Mouse (Mus musculus) intestine, embryonic 15.5 days (tissue): ENCODE measurements at regions not wholly inside any gene's neighbourhood (a gene's known extent, or its start where the extent isn't known, plus 50 kb on each side); places are given as distances from the start of the nearest gene placed in this dataset.

Experiments
- ATAC-seq: fragments of 200-750 bp; cut with Nextera tagmentation; 2 replicates; pipeline ENCODE4 v1.8.0; 2017; ENCODE audit warnings: moderate TSS enrichment, moderate library complexity
- H3K27ac ChIP-seq: fragments of 300-500 bp; sonication (generic); 2 replicates; pipeline ENCODE4 v1.5.1; 2015; ENCODE audit warnings: mild to moderate bottlenecking, inconsistent platforms
- H3K27me3 ChIP-seq: fragments of 300-500 bp; sonication (generic); replicated peaks from 2 replicates; pipeline ENCODE4 v1.6.1; 2015; ENCODE audit warnings: inconsistent platforms
- H3K36me3 ChIP-seq: fragments of 300-500 bp; sonication (generic); 2 replicates; pipeline ENCODE4 v1.6.1; 2015; ENCODE audit warnings: inconsistent platforms
- H3K4me1 ChIP-seq: fragments of 300-500 bp; sonication (generic); replicated peaks from 2 replicates; pipeline ENCODE4 v1.6.1; 2015; ENCODE audit warnings: inconsistent platforms
- H3K4me2 ChIP-seq: fragments of 300-500 bp; sonication (generic); replicated peaks from 2 replicates; pipeline ENCODE4 v1.6.1; 2015; ENCODE audit warnings: mild to moderate bottlenecking, inconsistent platforms
- H3K4me3 ChIP-seq: fragments of 300-500 bp; sonication (generic); replicated peaks from 2 replicates; pipeline ENCODE4 v1.5.1; 2015; ENCODE audit warnings: inconsistent platforms
- H3K9ac ChIP-seq: fragments of 300-500 bp; sonication (generic); 2 replicates; pipeline ENCODE4 v1.6.1; 2015; ENCODE audit warnings: inconsistent platforms
- H3K9me3 ChIP-seq: fragments of 300-500 bp; sonication (generic); 2 replicates; pipeline ENCODE4 v1.6.1; 2016; ENCODE audit warnings: inconsistent platforms
- WGBS: fragments of 180-500 bp; shearing (Covaris S2); methylation state at CpG from one replicate; pipeline ENCODE4 v1.1.7; 2015; 5-methylcytosine and 5-hydroxymethylcytosine counted together

DNA sequence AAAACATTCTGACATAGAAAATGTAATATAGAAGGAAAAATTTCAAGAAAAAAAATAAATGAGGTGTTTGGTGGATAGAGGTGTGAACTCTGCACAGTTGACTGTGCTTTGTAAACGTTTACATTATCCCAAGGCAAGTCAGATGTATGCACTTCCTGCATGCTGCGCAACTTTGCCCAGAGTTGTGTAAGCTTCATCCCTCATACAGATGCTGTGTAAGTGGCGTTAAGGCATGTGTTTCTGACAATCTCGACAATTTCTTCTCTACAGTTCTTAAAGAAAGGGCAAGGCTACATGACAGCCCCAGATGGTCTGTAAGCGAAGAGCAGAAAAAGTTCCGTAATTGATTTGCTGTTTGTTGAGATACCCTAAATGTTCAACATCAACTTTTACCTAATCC is 476.6 kb upstream of the Pitx2 start:
- 52% methylated on average over 6 of the region's 6 CpGs for WGBS
- Histone ChIP-seq H3K27me3 (no peaks in the 10 kb centered on the region), H3K4me1 (no peaks in the 10 kb centered on the region), H3K9me3 (no peaks in the 10 kb centered on the region), H3K36me3 (no peaks in the 10 kb centered on the region), H3K4me3 (no peak overlapping the region), H3K4me2 (no peak overlapping the region), H3K9ac (no peak overlapping the region), H3K27ac (no peak overlapping the region)
- ATAC-seq: no peak

DNA sequence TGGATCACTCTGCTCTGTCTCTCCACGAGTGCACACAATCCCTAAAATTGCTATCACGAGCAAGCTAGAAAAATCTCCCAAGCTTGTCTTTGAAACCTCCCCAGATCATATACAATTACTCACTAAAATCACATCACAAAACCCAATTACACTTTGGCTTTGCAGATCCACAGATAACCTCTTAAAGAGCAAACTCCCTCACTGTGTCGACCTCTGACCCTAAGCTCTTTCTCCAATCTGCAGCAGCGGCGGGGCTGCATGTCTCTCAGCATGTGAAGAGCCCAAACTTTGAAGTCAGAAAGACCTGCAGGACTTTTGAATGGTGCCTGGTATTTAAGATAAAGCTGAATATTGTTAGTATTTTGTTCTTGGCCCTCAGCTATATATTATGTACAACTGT is 479.4 kb upstream of the Pitx2 start:
- H3K9me3 ChIP-seq: no peaks in the 10 kb centered on the region
- 53% methylated on average over 5 of the region's 5 CpGs for WGBS
- no peak overlapping the region for H3K4me2 ChIP-seq
- no peaks in the 10 kb centered on the region for H3K4me1 ChIP-seq
- no peak overlapping the region for H3K27ac ChIP-seq
- no peaks in the 10 kb centered on the region for H3K36me3 ChIP-seq
- no peak overlapping the region for H3K9ac ChIP-seq
- H3K4me3 ChIP-seq: no peak overlapping the region
- H3K27me3 ChIP-seq: no peaks in the 10 kb centered on the region
- no peak for ATAC-seq

GRCm38 (mm10) chr3:128719226-128719625 is 480.5 kb upstream of the Pitx2 start:
- Histone ChIP-seq H3K4me1 (no peaks in the 10 kb centered on the region), H3K36me3 (no peaks in the 10 kb centered on the region), H3K27ac (no peak overlapping the region), H3K4me2 (no peak overlapping the region), H3K9ac (no peak overlapping the region), H3K9me3 (no peaks in the 10 kb centered on the region), H3K4me3 (no peak overlapping the region), H3K27me3 (no peaks in the 10 kb centered on the region)
- WGBS: 81% methylated on average over 7 of the region's 7 CpGs
- no peak for ATAC-seq

DNA sequence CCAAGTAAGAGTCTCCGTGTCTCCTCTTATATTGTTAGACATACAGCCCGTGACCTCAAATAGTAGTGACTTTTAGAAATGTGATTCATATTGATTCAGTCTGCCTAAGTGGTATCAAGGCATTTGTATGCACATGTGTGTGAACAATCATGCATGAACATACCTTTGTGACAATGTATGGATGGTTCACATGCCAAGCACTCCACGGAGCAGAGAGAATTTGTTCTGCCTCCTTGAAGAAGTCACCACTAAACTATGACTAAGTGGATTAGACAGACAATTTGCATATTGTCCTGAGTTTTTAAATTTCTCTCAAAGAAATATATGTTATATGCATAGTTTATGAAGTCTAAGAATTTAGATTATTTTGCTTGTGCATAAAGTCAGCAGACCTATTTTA is 492.4 kb upstream of the Pitx2 start:
- no peaks in the 10 kb centered on the region for H3K27me3 ChIP-seq
- H3K27ac ChIP-seq: no peak overlapping the region
- no peak for ATAC-seq
- H3K4me1 ChIP-seq: no peaks in the 10 kb centered on the region
- no peak overlapping the region for H3K4me2 ChIP-seq
- H3K9ac ChIP-seq: no peak overlapping the region
- 90% methylated on average over 3 of the region's 3 CpGs for WGBS
- H3K4me3 ChIP-seq: no peak overlapping the region
- H3K9me3 ChIP-seq: no peaks in the 10 kb centered on the region
- H3K36me3 ChIP-seq: no peaks in the 10 kb centered on the region

GRCm38 (mm10) chr3:128668468-128669127 is 531.1 kb upstream of the Pitx2 start:
- no peak overlapping the region for H3K4me3 ChIP-seq
- WGBS: 75% methylated on average over 8 of the region's 8 CpGs

GRCm38 (mm10) chr3:128665184-128665583 is 534.5 kb upstream of the Pitx2 start:
- Histone ChIP-seq H3K4me3 (no peak overlapping the region), H3K9me3 (no peaks in the 10 kb centered on the region), H3K9ac (no peak overlapping the region), H3K27ac (no peak overlapping the region), H3K4me1 (no peaks in the 10 kb centered on the region), H3K36me3 (no peaks in the 10 kb centered on the region), H3K27me3 (no peaks in the 10 kb centered on the region), H3K4me2 (no peak overlapping the region)
- no peak for ATAC-seq
- 82% methylated on average over 3 of the region's 3 CpGs for WGBS

More at GRCm38 (mm10) chr3:128668468-128669127, 531.1 kb upstream of the Pitx2 start:
- no peak overlapping the region for H3K27ac ChIP-seq
- no peak overlapping the region for H3K4me2 ChIP-seq
- no peaks in the 10 kb centered on the region for H3K4me1 ChIP-seq
- H3K27me3 ChIP-seq: no peaks in the 10 kb centered on the region
- H3K9ac ChIP-seq: no peak overlapping the region
- ATAC-seq: no peak
- H3K9me3 ChIP-seq: no peaks in the 10 kb centered on the region
- H3K36me3 ChIP-seq: no peaks in the 10 kb centered on the region

- Histone ChIP-seq H3K27ac (no peak overlapping the region), H3K9ac (no peak overlapping the region), H3K9me3 (no peaks in the 10 kb centered on the region), H3K27me3 (no peaks in the 10 kb centered on the region), H3K36me3 (no peaks in the 10 kb centered on the region), H3K4me2 (no peak overlapping the region), H3K4me3 (no peak overlapping the region), H3K4me1 (no peaks in the 10 kb centered on the region)
- 83% methylated on average over 18 of the region's 18 CpGs for WGBS
- ATAC-seq: no peak
Measured at GRCm38 (mm10) chr3:128636960-128637755, 562.5 kb upstream of the Pitx2 start.

DNA sequence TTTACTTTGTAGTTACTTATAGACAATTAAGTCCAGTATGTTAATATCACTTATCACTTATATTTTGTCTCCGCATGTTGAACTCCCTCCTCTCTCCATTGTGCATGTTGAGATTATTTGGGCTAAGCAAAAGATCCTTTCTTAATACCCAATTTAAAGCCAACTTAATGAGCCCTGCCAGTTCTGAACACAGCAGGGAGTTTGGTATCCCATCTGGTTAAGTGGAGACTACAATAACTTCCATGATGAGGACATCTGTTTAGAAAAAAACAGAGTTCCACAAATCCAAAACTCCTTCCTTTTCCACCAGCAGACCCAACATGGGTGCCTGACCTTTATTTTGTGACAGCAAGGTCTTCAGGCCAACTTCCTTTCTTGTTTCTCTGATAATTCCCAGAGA is 572.0 kb upstream of the Pitx2 start:
- Histone ChIP-seq H3K4me3 (no peak overlapping the region), H3K9me3 (no peaks in the 10 kb centered on the region), H3K27ac (no peak overlapping the region), H3K4me2 (no peak overlapping the region), H3K27me3 (no peaks in the 10 kb centered on the region), H3K9ac (no peak overlapping the region), H3K36me3 (no peaks in the 10 kb centered on the region), H3K4me1 (no peaks in the 10 kb centered on the region)
- no peak for ATAC-seq
- 95% methylated on average over 1 of the region's 1 CpGs for WGBS

DNA sequence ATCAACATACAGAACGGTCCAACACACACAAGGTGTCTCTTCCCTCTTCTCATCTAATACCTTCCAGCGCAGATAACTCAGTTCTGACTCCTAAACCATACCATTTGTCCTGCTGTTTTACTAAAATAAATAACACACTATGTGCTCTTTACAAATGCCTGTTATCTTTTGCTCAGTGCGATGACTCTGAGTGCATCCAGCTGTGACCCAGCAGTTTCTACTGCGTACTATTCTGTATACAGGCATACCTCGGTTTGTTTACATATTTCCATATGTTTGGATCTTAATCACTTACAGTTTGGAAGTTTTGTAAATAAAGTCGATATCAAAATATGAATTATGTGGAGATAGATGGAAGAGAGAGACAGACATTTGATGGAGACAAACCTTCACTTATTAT is 583.0 kb upstream of the Pitx2 start:
- no peak overlapping the region for H3K4me2 ChIP-seq
- no peaks in the 10 kb centered on the region for H3K9me3 ChIP-seq
- H3K4me1 ChIP-seq: peaks cover 6% of the 10 kb centered on the region; the same call in 1 of the 2 replicates
- H3K27me3 ChIP-seq: no peaks in the 10 kb centered on the region
- H3K4me3 ChIP-seq: no peak overlapping the region
- WGBS: 51% methylated on average over 6 of the region's 6 CpGs
- no peak overlapping the region for H3K27ac ChIP-seq
- no peaks in the 10 kb centered on the region for H3K36me3 ChIP-seq
- H3K9ac ChIP-seq: no peak overlapping the region
- ATAC-seq: no peak

DNA sequence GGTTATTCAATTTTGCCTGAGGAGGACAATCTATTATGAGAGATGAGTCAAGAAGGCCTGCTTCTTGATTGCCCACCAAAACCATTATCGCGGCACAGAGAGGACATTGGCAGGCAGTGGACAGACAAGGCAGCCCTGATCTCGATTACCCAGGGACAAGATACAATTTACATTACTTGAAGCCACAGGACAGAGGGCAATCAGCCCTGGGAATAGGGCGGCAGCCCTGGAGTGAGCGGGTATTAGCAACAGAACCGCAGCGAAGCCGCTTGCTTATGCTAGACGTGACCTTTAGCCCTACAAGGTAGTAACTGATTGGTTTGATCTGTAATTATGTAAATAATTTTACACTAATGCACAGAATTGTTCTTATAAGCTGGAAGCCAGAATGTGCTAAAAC is 586.0 kb upstream of the Pitx2 start:
- H3K9me3 ChIP-seq: no peaks in the 10 kb centered on the region
- no peak overlapping the region for H3K27ac ChIP-seq
- H3K4me3 ChIP-seq: no peak overlapping the region
- peaks cover 6% of the 10 kb centered on the region; the same call in 1 of the 2 replicates for H3K4me1 ChIP-seq
- ATAC-seq: no peak
- 71% methylated on average over 9 of the region's 9 CpGs for WGBS
- H3K27me3 ChIP-seq: no peaks in the 10 kb centered on the region
- H3K4me2 ChIP-seq: no peak overlapping the region
- no peaks in the 10 kb centered on the region for H3K36me3 ChIP-seq
- no peak overlapping the region for H3K9ac ChIP-seq

- 86% methylated on average over 6 of the region's 6 CpGs for whole genome bisulfite sequencing
- Histone ChIP-seq H3K27ac (no peak overlapping the region), H3K9me3 (no peaks in the 10 kb centered on the region), H3K4me2 (no peak overlapping the region), H3K9ac (no peak overlapping the region), H3K4me3 (no peak overlapping the region), H3K27me3 (no peaks in the 10 kb centered on the region), H3K36me3 (no peaks in the 10 kb centered on the region), H3K4me1 (peaks cover 6% of the 10 kb centered on the region; the same call in 1 of the 2 replicates)
- ATAC-seq: no peak
Measured at GRCm38 (mm10) chr3:128610731-128611130, 588.9 kb upstream of the Pitx2 start.

DNA sequence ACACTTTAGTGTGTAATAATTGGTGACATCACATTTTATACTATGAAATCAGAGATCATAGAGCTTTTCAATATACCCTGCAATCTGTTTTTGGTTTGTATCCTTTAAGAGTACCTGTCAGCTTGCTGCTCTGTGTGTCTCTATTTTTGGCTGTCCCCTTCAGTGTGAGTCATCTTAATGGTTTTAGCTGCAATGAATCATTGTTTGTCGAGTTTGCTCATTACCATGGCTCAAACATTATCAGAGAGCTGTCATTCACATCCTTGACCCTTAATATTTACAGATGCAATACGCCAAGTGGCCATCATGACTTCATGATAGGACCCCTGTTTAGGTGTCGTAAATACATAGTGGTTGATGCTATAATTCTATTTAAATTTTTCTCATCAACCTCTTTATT is 591.0 kb upstream of the Pitx2 start:
- ATAC-seq: no peak
- Histone ChIP-seq H3K4me1 (peaks cover 5% of the 10 kb centered on the region; the same call in 1 of the 2 replicates), H3K27ac (no peak overlapping the region), H3K9ac (no peak overlapping the region), H3K4me2 (no peak overlapping the region), H3K4me3 (no peak overlapping the region), H3K9me3 (no peaks in the 10 kb centered on the region), H3K27me3 (no peaks in the 10 kb centered on the region), H3K36me3 (no peaks in the 10 kb centered on the region)
- WGBS: 55% methylated on average over 3 of the region's 3 CpGs
